Mouse (Mus musculus): ENCODE measurements around the gene Clec4n.
"Not testable (repeated sequence)": the region's sequence is repeated elsewhere in the genome, so short reads cannot be mapped to it uniquely, and the experiment has no call there.

The Clec4n gene

DNA sequence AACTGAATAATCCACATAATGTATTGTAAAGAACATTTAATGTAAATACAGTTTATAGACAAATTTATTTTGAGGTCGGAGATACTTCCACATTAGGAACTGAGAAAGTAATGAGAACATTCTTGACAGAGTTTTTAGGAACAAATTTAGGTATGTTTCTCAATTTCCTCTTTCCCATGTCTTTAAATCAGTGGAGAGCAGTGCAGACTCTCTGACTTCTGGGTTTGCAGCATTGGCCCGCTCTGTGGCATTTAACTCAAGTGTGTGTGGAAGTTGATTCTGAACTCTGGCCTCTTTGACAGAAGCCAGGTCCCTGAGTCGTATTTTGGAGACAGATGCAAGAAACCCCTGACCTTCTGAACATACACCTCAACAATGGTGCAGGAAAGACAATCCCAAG is at the start of gene Clec4n:
Clec4n (plus strand) TSS at position 200 of the 400 bp plus-strand sequence.
- DNase-seq = no peak

DNA sequence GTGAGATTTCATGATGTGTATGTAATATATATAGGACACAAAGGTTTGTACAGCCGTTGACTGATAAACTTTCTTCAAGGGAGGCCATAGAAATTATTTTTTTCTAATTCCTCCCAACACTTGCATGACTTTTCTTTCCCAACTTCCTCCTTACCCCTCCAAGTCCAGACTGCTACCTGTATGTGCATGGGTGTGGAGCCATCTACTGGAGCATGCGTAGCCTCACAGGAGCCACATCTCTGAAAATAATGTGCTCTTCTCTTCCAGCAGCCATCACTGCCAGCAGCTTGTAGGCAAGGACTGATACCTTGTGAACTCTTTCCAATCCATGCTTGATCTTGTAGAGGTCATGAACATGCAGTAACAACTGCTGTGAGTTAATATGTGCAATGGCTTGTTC is 44.8 kb upstream of the Clec4n start:
- DNase-seq = not testable (repeated sequence)

DNA sequence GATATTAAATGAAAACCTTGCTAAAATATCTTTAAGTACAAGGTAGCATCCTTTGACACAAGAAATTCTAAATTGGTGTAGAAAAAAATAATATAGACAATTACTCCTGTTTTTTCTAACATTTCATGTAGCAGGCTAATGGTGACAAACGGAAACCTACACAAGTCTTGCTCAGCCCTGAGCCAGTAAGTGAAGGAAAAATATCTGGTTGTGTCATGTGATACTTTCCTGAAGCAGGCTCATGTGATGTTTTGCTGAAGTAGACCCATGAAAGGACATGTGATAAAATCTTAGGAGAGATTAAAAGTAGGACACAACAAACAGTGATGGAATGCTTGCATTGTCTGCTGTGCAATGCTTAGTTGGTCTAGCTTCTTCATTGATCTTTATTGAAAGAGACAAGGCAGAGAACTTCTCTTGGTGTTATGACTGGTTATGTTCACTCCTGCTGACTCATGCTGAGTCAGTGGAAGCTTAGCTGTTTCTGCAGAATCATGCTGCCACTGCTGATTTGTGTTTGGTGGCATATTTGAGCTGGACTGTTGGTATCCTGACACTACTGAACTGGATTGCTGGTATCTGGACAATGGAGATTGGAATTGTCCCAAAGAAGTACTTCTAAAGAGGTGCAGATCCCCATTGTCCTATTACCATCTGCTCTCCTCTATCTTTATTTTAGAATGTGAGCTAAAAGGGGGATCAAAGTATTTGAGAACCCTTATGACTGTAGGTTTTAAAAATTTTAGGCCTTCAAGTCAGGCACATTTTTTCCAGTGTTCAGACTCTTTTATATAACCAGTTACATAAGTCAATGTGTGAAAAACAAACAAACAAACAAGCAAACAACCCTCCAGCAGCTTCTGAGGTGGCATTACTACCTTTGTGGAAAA is 22.2 kb upstream of the Clec4n start:
- no peak for DNase-seq

DNA sequence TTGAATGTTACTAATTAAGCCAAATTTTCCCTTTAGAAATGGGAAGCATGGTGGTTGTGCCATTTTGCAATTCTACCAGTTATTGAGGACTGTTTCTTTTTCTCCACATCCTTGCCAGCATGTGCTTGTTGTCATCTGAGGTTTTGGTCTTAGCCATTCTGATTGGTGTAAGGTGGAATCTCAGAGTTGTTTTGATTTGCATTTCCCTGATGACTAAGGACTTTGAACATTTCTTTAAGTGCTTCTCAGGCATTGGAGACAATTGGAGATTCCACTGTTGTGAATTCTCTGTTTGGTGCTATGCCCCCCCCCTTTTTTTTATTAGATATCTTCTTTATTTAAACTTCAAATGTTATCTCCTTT is 21.6 kb upstream of the Clec4n start:
- DNase-seq = not testable (repeated sequence)

- DNase-seq = no peak
Measured at GRCm38 (mm10) chr6:123211726-123212125, 17.9 kb upstream of the Clec4n start.

DNA sequence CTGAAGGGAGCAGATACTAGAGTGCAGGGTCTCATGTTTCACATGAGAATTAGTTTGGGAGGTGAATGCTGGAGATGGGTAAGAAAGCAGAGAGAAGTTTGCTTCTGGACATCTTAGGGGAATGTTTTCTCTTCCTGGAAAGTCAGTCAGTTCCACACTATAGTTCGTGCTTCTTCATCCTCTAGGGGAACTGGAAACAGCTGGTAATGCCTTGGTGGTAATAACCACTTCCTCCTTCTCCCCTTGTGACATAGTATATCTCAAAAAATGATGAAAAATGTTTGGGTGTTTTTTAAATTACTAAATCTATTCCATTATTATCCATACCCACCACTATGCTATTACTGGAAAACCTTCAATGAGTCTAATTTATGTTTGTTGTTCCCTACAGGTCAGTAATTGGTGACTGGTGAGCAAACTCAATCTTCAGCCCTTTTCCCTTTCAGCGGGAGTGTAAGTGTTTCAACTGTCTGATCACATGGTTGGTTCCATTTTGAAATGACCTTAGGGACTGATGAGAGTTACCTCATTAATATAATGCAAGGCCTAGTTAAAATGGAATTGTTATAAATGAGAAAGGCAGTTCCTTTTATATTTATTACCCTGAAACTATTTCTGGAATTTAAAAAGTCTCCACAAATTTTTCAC is 2.0 kb upstream of the Clec4n start:
- no peak for DNase-seq

DNA sequence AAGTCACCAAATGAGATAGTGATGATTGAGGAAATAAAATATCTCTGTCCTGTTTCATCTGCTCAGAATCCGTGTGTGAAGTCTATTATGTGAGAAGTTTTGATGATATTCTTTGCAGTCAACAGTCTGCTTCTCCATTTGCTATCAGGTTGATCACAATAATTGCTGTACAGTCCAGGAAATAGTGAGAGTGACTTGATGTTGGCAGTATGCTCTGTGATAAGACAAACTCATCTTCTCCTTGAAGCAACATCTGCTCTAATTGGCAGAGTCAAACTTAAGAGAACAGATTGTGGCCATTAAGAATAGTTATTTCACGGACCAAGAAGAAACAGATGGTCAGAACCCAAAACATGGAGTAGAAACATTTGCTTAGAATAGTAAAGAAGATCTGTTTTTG is 1.5 kb downstream of the Clec4n start:
- no peak for DNase-seq

DNA sequence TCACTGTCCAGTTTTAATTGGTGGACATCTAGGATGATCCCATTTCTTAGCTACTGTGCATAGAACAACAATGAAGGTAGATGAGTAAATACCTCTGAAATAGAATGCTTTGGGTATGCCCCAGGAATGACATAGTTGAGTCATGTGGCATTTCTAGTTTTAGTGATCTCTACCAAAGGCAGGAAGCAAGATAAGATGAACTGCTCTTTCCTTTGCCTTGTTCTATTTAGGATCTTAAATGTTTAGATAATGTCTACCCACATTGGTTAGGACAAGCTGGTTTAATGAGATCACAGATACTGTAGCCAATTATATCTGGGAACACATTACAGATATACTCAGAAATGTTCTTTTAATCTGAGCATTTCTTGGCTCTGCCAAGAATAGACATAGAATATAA is 7.9 kb downstream of the Clec4n start:
- no peak for DNase-seq

DNA sequence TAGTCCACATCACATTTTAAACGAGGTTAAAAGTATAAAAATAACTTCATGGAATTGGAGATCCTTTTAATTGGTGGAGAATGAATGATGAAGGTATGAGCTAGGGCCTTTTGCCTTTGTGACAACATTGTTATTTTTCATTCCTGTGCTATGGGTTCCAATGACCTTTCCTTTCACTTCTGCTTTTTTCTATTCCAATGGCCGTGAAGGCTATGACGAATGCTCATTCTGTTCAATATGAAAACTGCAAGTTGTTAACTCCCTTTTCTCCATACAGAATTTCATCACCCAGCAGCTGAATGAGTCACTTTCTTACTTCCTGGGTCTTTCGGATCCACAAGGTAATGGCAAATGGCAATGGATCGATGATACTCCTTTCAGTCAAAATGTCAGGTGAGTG is 14.6 kb downstream of the Clec4n start:
- no peak for DNase-seq

GRCm38 (mm10) chr6:123248862-123249261 is 19.2 kb downstream of the Clec4n start:
- not testable (repeated sequence) for DNase-seq

- no peak for DNase-seq
Measured at GRCm38 (mm10) chr6:123252735-123253134, 23.1 kb downstream of the Clec4n start.

DNA sequence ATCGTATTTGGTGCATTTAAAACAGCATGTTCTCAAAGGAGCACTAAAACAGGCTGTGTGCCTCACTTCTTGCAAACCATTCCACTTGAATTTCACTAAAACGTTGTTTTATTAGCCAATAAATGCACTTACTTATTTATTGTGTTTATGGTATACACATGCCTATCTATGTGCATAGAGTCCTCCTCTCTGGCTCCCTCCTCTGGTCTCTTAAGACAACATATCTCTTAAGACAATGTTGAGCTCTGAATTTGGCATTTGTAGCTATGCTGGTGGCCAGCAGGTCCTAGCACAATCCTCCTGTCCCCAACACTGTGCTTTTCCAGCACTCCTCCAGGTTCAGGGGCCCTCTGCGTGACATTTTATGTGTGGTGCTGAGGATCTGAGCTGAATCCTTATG is 29.3 kb downstream of the Clec4n start:
- DNase-seq = no peak

- no peak for DNase-seq
Measured at GRCm38 (mm10) chr6:123259889-123260603, 30.4 kb downstream of the Clec4n start.

GRCm38 (mm10) chr6:123260868-123261267 is 31.2 kb downstream of the Clec4n start:
- no peak for DNase-seq

GRCm38 (mm10) chr6:123261555-123262161 is 32.0 kb downstream of the Clec4n start, which contains the start of gene Clec4d:
Gene Clec4d, plus strand, starts transcription at chr6:123262111.
- no peak for DNase-seq

- no peak for DNase-seq
Measured at GRCm38 (mm10) chr6:123264194-123264593, 34.6 kb downstream of the Clec4n start.

DNA sequence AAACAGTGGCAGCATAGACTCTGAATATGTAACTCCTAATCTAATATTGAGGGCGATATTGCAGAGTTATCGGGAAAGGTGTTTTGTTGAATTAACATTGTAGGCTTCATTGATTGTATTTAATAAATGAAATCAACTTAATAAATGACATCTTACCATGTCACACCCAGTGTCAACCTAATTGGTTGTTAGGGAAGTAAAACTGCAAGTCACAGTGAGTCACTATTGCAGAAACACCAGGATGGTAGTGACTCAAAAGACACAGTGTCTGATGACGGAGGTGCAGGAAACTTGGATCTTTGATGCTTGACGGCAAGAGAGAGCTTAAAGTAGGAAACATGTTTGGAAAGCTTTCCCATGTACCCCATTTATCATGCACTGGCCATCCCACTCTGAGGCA is 36.2 kb downstream of the Clec4n start:
- no peak for DNase-seq

- DNase-seq = no peak
Measured at GRCm38 (mm10) chr6:123266945-123267344, 37.3 kb downstream of the Clec4n start.

GRCm38 (mm10) chr6:123279443-123279842 is 49.8 kb downstream of the Clec4n start:
- no peak for DNase-seq

GRCm38 (mm10) chr6:123286311-123286710 is 56.7 kb downstream of the Clec4n start:
- no peak for DNase-seq

DNA sequence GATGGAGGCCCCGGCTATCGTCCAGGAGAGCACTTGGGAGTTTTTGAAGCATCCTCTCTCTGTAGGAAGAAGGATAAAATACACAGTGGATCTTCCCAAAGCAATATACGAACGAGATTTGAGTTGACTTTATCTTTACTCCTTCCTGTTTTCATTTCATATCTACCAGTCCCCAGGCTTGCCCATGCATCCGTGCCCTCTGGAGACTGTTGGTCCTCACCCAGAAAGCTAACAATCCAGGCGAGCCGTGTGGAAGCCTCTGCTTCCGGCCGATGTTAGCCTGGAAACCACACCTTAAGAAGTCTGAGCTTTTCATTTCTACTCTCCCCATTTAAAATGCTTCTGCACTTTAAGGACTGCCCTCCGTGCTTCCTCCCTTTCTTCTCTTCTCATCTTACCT is 59.3 kb downstream of the Clec4n start:
- DNase-seq = no peak

DNA sequence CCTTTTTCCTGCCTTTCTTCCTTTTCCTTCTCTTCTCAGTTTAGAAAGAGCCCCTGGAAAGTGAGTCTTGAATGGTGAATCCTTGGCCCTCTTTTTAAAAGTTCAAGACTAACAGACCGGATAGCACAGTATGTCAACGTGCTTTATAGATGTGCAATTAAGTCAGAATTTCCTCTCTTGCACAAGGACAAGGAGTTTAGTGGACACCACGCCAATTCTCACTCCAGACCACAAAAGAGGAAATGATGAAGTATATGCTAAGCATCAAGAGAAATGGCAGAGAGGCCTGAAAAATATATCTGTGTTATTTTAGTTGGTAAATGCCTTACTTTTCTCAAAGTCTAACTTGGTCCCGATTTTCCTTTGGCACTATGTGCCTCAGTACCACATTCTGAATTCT is 60.1 kb downstream of the Clec4n start, which contains the start of gene Clec4e:
Clec4e (minus strand) TSS at position 118 of the 400 bp plus-strand sequence.
- DNase-seq = no peak

- no peak for DNase-seq
Measured at GRCm38 (mm10) chr6:123292751-123293400, 63.2 kb downstream of the Clec4n start.

Measured in right cerebral cortex, postnatal 14 days (tissue).